Mouse (Mus musculus) hindbrain, postnatal 0 days (tissue): ENCODE data around the gene Eprs. TPM values are rescaled to one million over a fixed set of nuclear protein-coding genes. Genes with fewer than 3 reads are reported as not detected.

ENCODE experiments used
- ATAC-seq: fragments of 200-750 bp; cut with Nextera tagmentation; 2 replicates; pipeline ENCODE4 v1.8.0; 2017; ENCODE audit warnings: mild to moderate bottlenecking, moderate TSS enrichment, moderate library complexity
- DNase-seq: peaks from one replicate; pipeline ENCODE4 v3.0.0-alpha.2; 2015; ENCODE audit warnings: low spot score
- H3K27ac ChIP-seq: fragments of 300-500 bp; sonication (generic); 2 replicates; pipeline ENCODE4 v1.5.1; 2014; ENCODE audit warnings: mild to moderate bottlenecking
- H3K27me3 ChIP-seq: fragments of 300-500 bp; sonication (generic); 2 replicates; pipeline ENCODE4 v1.6.1; 2014; ENCODE audit warnings: low read length, mixed read lengths; ENCODE audit not compliant: insufficient read depth
- H3K36me3 ChIP-seq: fragments of 300-500 bp; sonication (generic); 2 replicates; pipeline ENCODE4 v1.6.1; 2014; ENCODE audit warnings: low read length, mixed read lengths; ENCODE audit not compliant: insufficient read depth
- H3K4me1 ChIP-seq: fragments of 300-500 bp; sonication (generic); 2 replicates; pipeline ENCODE4 v1.6.1; 2014; ENCODE audit warnings: antibody characterized with exemption, low read length, mixed read lengths; ENCODE audit not compliant: insufficient read depth
- H3K4me2 ChIP-seq: fragments of 300-500 bp; sonication (generic); 2 replicates; pipeline ENCODE4 v1.6.1; 2014; ENCODE audit warnings: low read depth, mild to moderate bottlenecking, low read length, moderate library complexity, mixed read lengths
- H3K4me3 ChIP-seq: fragments of 300-500 bp; sonication (generic); 2 replicates; pipeline ENCODE4 v1.5.1; 2014; ENCODE audit warnings: low read length
- H3K9ac ChIP-seq: fragments of 300-500 bp; sonication (generic); replicated peaks from 2 replicates; pipeline ENCODE4 v1.6.1; 2014; ENCODE audit warnings: mild to moderate bottlenecking, low read length, moderate library complexity, mixed read lengths
- H3K9me3 ChIP-seq: fragments of 300-500 bp; sonication (generic); 2 replicates; pipeline ENCODE4 v1.6.1; 2016; ENCODE audit warnings: low read length, mixed read lengths
- CTCF ChIP-seq: IDR thresholded peaks from 2 replicates; pipeline ENCODE4 v1.5.1; 2016; ENCODE audit warnings: antibody characterized with exemption, control low read depth, low read depth
- WGBS: fragments of 180-500 bp; shearing (Covaris S2); extraction: QIAGEN DNeasy Blood & Tissue Kit; methylation state at CpG from one replicate; pipeline ENCODE4 v1.1.7; 2014; 5-methylcytosine and 5-hydroxymethylcytosine counted together
- polyA plus RNA-seq: library from polyadenylated mRNA; unstranded; fragments of >200 nt; fragmentation: Nextera tagmentation; extraction: Ambion mirVana; gene quantifications from 2 replicates; pipeline ENCODE4 v1.2.1, GENCODE M21; 2015
- total RNA-seq: library from RNA; depleted of rRNA; stranded (reverse); fragments of >200 nt; gene quantifications from 2 replicates; pipeline ENCODE4 v1.2.3, GENCODE M21; 2014

Eprs gene
- total and polyA plus RNA-seq, 2 experiments from 2014 or later: 66.0 to 135 TPM

DNA sequence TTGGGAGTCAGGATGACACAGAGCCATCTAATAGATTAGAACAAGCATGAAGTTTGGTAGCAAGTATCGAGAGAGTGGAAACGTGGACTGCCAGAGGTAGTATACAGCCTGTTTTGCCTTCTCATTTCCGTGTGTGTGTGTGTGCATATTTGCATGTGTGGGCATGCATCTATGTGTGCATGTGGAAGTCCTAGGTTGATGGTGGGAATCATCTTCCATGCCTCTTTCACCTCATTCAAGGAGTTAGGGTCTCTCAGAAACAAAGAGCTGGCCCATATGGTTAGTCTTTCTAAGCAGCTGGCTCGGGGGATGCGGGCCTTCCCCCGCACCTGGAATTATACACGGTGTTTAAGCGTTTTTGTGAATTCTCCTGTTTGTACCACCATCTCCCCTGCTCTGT is 33.0 kb upstream of the Eprs start:
- DNase-seq (no peak), ATAC-seq (no peak)
- peaks cover 5% of the 10 kb centered on the region; the same call in 1 of the 2 replicates for H3K4me1 ChIP-seq
- peak overlapping the region; percentile 84 for H3K4me3 ChIP-seq
- no peaks in the 10 kb centered on the region for H3K9me3 ChIP-seq
- no peak overlapping the region for H3K27ac ChIP-seq
- H3K36me3 ChIP-seq: peaks cover 15% of the 10 kb centered on the region; the same call in 1 of the 2 replicates
- H3K4me2 ChIP-seq: peak overlapping the region; percentile 83
- no peaks in the 10 kb centered on the region for H3K27me3 ChIP-seq
- no peak overlapping the region; the same call in 1 of the 2 replicates for H3K9ac ChIP-seq
- no peak for TF ChIP-seq CTCF
- 89% methylated on average over 8 of the region's 8 CpGs for WGBS

DNA sequence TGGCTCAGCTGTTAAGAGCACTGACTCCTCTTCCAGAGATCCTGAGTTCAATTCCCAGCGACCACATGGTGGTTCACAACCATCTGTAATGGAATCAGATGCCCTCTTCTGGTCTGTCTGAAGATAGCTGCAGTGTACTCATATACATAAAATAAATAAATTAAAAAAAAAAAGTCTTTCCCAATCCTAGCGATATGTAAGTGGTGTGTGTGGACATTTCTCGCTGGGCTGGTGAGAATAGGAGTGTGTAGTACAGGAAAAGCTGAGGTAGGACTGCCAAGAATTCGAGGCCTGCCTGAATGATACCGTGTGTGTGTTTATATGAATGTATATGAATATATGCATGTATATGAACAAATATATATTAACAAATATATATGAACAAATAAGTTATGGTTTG is 31.5 kb upstream of the Eprs start:
- Histone ChIP-seq H3K36me3 (peaks cover 6% of the 10 kb centered on the region; the same call in 1 of the 2 replicates), H3K9me3 (no peaks in the 10 kb centered on the region), H3K27me3 (no peaks in the 10 kb centered on the region), H3K4me1 (peaks cover 5% of the 10 kb centered on the region; the same call in 1 of the 2 replicates), H3K9ac (peak overlapping the region; percentile 66; the same call in 1 of the 2 replicates), H3K4me3 (peak overlapping the region; percentile 69), H3K4me2 (peak overlapping the region; percentile 75), H3K27ac (no peak overlapping the region)
- DNase-seq (no peak), ATAC-seq (no peak)
- WGBS: 47% methylated on average over 5 of the region's 5 CpGs
- TF ChIP-seq CTCF: 0 out of 2 replicates have a peak, but pooled peaks have one; percentile 2

DNA sequence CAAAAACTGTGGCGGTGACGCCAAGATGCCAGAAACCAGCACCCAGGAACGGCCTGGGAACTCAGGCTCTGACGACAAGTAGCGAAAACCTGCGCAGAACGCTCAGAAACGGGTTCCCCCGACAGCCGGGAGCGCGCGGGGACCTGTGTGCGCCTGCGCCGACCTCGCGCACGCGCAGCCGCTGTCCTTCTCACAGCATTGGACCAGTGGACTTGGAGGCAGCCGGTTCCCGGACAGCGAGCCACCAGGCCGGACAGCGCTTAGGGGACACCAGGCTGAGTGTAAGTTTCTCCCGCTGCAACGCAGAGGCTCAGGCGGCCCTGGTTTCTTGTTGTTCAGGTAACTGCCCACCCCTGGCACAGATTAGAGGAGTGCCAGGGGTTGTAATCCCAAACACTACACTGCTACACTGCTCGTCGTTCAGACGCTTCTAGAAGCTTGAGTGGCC is 30.8 kb upstream of the Eprs start, which contains the start of gene Bpnt1:
Gene Bpnt1 (plus strand): TSS at position 167 of the 448 bp plus-strand sequence.
- peaks cover 5% of the 10 kb centered on the region; the same call in 1 of the 2 replicates for H3K4me1 ChIP-seq
- H3K27me3 ChIP-seq: no peaks in the 10 kb centered on the region
- H3K27ac ChIP-seq: peak within 1 kb of the TSS; percentile 82
- H3K4me3 ChIP-seq: peak within 1 kb of the TSS; percentile 69
- WGBS: under 1% methylated on average over 32 of the region's 32 CpGs
- H3K36me3 ChIP-seq: 0 out of 2 replicates have a peak, but pooled peaks cover 1% of the 10 kb centered on the region
- no peak for TF ChIP-seq CTCF
- peak within 1 kb of the TSS; percentile 66 for H3K9ac ChIP-seq
- ATAC-seq: peak; percentile 91
- peak within 1 kb of the TSS; percentile 75 for H3K4me2 ChIP-seq
- peak; percentile 97 for DNase-seq
- no peaks in the 10 kb centered on the region for H3K9me3 ChIP-seq

DNA sequence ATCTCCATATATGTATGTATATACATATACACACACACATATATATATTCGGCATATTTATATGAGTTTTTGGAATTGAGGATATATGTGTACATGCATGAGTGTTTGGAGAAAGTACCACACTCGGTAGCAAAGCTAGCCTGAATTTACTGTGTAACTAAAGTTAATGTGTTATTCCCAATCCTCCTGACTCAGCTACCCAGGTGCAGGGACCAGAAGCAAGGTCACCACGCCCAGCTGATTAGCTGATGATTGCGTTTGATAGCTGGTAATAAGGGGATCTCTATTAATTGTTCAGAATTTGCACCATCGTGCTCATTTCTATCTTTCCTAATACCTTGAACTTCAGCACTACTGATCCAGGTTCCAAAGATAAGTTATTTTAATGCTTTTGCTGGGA is 29.2 kb upstream of the Eprs start:
- H3K9me3 ChIP-seq: no peaks in the 10 kb centered on the region
- DNase-seq (no peak), ATAC-seq (no peak)
- whole genome bisulfite sequencing: 90% methylated on average over 5 of the region's 5 CpGs
- H3K27ac ChIP-seq: no peak overlapping the region
- H3K27me3 ChIP-seq: no peaks in the 10 kb centered on the region
- H3K4me2 ChIP-seq: no peak overlapping the region
- H3K36me3 ChIP-seq: no peaks in the 10 kb centered on the region
- no peak overlapping the region for H3K4me3 ChIP-seq
- no peak overlapping the region for H3K9ac ChIP-seq
- TF ChIP-seq CTCF: no peak
- peaks cover 5% of the 10 kb centered on the region; the same call in 1 of the 2 replicates for H3K4me1 ChIP-seq

DNA sequence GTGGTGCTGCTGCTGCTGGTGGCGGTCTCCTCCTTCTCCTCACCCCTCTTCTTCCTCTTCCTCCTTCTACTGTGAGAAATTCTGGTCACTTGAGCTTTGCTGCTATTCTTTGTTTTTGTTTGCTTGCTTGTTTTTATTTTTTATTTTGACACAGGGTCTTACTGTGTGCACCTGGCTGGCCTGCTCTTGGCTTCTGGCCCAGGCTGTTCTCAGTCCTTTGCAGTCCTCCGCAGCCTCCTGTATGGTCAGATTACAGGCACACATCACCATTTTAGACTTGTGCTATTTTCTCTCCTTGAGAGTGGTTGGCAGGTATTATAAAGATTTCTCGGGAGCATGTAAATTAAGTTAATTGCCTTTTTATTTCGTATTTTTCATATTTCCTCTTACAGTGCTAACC is 28.7 kb upstream of the Eprs start:
- Histone ChIP-seq H3K9ac (no peak overlapping the region), H3K27me3 (no peaks in the 10 kb centered on the region), H3K27ac (no peak overlapping the region), H3K4me2 (no peak overlapping the region), H3K36me3 (no peaks in the 10 kb centered on the region), H3K4me3 (no peak overlapping the region), H3K9me3 (no peaks in the 10 kb centered on the region), H3K4me1 (peaks cover 5% of the 10 kb centered on the region; the same call in 1 of the 2 replicates)
- ATAC-seq: no peak
- no peak for DNase-seq
- TF ChIP-seq CTCF: no peak
- WGBS: 80% methylated on average over 4 of the region's 4 CpGs

DNA sequence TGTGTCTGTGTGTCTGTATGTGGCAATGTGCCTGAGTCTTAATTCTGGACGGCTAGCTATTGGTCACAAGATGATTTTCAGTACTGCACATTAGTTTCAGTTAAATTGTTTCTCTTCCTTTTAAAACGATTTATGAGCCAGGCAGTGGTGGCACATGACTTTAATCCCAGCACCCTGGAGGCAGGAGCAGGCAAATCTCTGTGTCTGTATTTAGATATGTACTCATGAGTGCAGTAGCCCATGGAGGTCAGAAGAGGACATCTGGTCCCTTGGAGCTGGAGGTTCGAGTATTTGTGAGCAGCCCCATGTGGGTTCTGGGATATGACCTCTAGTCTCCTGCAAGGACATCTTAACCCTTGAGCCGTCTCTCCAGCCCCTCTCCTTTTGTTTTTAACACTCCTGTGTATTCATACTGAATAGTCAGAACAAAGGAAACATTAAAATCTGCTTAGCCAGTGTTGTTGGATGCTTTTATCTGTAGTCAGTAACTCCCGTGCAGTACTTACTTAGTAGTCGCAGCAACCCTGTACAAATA is 27.5 kb upstream of the Eprs start:
- WGBS: 66% methylated on average over 6 of the region's 6 CpGs
- H3K27me3 ChIP-seq: no peaks in the 10 kb centered on the region
- no peaks in the 10 kb centered on the region; the same call in 1 of the 2 replicates for H3K4me1 ChIP-seq
- H3K36me3 ChIP-seq: 0 out of 2 replicates have a peak, but pooled peaks cover 6% of the 10 kb centered on the region
- no peak for ATAC-seq
- no peak overlapping the region for H3K4me3 ChIP-seq
- DNase-seq: no peak
- H3K9me3 ChIP-seq: no peaks in the 10 kb centered on the region
- TF ChIP-seq CTCF: no peak
- H3K4me2 ChIP-seq: no peak overlapping the region
- no peak overlapping the region for H3K27ac ChIP-seq
- H3K9ac ChIP-seq: no peak overlapping the region

DNA sequence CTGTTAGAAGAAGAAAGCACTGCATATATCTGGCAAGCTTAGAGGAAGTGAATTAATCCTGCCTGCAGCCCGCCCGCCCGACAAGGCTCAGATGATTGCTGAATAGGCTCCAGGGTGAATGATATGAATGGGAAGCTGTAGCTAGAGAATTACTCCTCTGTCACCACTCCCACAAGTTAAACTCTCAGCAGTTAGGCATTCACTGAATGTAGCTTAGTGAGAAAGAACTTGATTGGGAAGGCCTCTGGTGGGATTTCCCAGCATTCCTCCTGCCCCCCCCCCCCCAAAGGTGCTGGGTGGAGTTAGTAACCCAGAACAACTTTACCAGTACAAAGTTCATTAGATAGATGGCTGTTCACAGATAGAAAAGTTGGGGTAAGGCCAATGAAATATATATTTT is 26.3 kb upstream of the Eprs start:
- TF ChIP-seq CTCF: no peak
- Histone ChIP-seq H3K4me3 (no peak overlapping the region), H3K9ac (no peak overlapping the region), H3K36me3 (peaks cover 12% of the 10 kb centered on the region; the same call in 1 of the 2 replicates), H3K27me3 (no peaks in the 10 kb centered on the region), H3K27ac (no peak overlapping the region), H3K4me1 (no peaks in the 10 kb centered on the region; the same call in 1 of the 2 replicates), H3K9me3 (no peaks in the 10 kb centered on the region), H3K4me2 (no peak overlapping the region)
- ATAC-seq: no peak
- WGBS: 41% methylated on average over 3 of the region's 3 CpGs
- no peak for DNase-seq
